ENCODE assay signal across 11 mouse cellular contexts in genomic region chr14:25471035-25471434, GRCm38 (mm10). TPM values are rescaled to one million over a fixed set of nuclear protein-coding genes. Genes with fewer than 3 reads are reported as not detected.
DNase-seq lines count a peak whose midpoint lies in the region; ATAC-seq and TF ChIP-seq lines count a peak whose summit lies in the region.
"Had no signal": no experiment of that assay in that cellular context is flagged by ENCODE, and none has a peak within 500 bp of the region (broad histone marks: within the 10 kb centered on the region; RNA-seq: fewer than 3 reads in every experiment).

No protein-coding gene starts in this region.

- no peak for DNase-seq in heart, postnatal 0 days (ENCODE audit: low spot score)
- no peak for DNase-seq in heart, postnatal 14 days
- DNase-seq in spleen, adult 2 months (ENCODE audit: low read depth in 1 of 2, low spot score in 2 of 2): peak; percentile 53 to 55
- DNase-seq in spleen, adult 18-20 months: no peak
- no peak for DNase-seq in gastrocnemius, adult 18-20 months (ENCODE audit: low spot score)
- no peak for DNase-seq in c-Kit-positive CD71-positive TER-119-positive erythroid progenitor cells, embryonic 14.5 days (ENCODE audit: low spot score)
- DNase-seq: kidney, adult 9 months had no signal

- 81% methylated on average over 2 of the region's 2 CpGs for WGBS in heart, postnatal 0 days
- 26% methylated on average over 2 of the region's 2 CpGs for WGBS in spleen, adult 2 months

- no peak for ATAC-seq in heart, postnatal 0 days (ENCODE audit: insufficient read depth, low read depth)
- peak; percentile 57 to 60 for ATAC-seq in hematopoietic stem cell, adult 5-6 weeks (replicated peaks in 1 of 2; ENCODE audit: insufficient read depth in 1 of 2, low FRiP score in 2 of 2, low TSS enrichment in 1 of 2, low read depth in 1 of 2, poor library complexity in 2 of 2, severe bottlenecking in 2 of 2)
- ATAC-seq in neutrophil, adult 5-6 weeks (ENCODE audit: extremely low read depth, insufficient number of reproducible peaks, low FRiP score, poor library complexity, severe bottlenecking): peak; percentile 59

- H3K4me2 ChIP-seq in heart, postnatal 0 days (ENCODE audit: low read depth, low read length): no peak overlapping the region
- H3K4me2 ChIP-seq: liver, embryonic 15.5 days; neural tube, embryonic 15.5 days had no signal

- TF ChIP-seq EP300 in heart, postnatal 0 days (IDR thresholded peaks at IDR 0.05; ENCODE audit: low read depth): no peak

- H3K4me3 ChIP-seq in heart, postnatal 0 days (ENCODE audit: low read depth, low read length): no peak overlapping the region
- H3K4me3 ChIP-seq in spleen, adult 2 months (ENCODE audit: extremely low read depth, insufficient read depth, insufficient read length): no peak overlapping the region
- H3K4me3 ChIP-seq: liver, embryonic 15.5 days; neural tube, embryonic 15.5 days had no signal

- intact Hi-C loops in heart, postnatal 14 days (cut with DNase I): no loop called here

- no peaks in the 10 kb centered on the region for H3K9me3 ChIP-seq in heart, postnatal 0 days (replicated peaks; ENCODE audit: control insufficient read depth, low read length)
- H3K9me3 ChIP-seq: liver, embryonic 15.5 days; neural tube, embryonic 15.5 days had no signal

- peak overlapping the region; percentile 22; the same call in 1 of the 2 replicates for H3K27ac ChIP-seq in heart, postnatal 0 days (ENCODE audit: low read depth)
- H3K27ac ChIP-seq in spleen, adult 2 months (ENCODE audit: insufficient read depth, low read length): peak overlapping the region; percentile 93
- H3K27ac ChIP-seq: liver, embryonic 15.5 days had no signal

- no peak for TF ChIP-seq CTCF in heart, postnatal 0 days (IDR thresholded peaks at IDR 0.05; ENCODE audit: low read depth)
- TF ChIP-seq CTCF in spleen, adult 2 months (IDR thresholded peaks at IDR 0.05; ENCODE audit: extremely low read depth, insufficient read depth, insufficient read length, insufficient replicate concordance): peak; percentile 25; the same call in 1 of the 2 replicates

- H3K36me3 ChIP-seq in heart, postnatal 0 days (replicated peaks; ENCODE audit: control insufficient read depth, insufficient read depth, low read length): no peaks in the 10 kb centered on the region
- no peaks in the 10 kb centered on the region for H3K36me3 ChIP-seq in spleen, adult 2 months (ENCODE audit: control insufficient read depth, insufficient read depth, low read length)
- H3K36me3 ChIP-seq: liver, embryonic 15.5 days; neural tube, embryonic 15.5 days had no signal

- peaks cover 73% of the 10 kb centered on the region for H3K4me1 ChIP-seq in heart, postnatal 0 days (ENCODE audit: control insufficient read depth, insufficient read depth)
- H3K4me1 ChIP-seq in spleen, adult 2 months (ENCODE audit: control insufficient read depth, insufficient read depth, insufficient read length): peaks cover 76% of the 10 kb centered on the region

- TF ChIP-seq POLR2A in spleen, adult 2 months (IDR thresholded peaks at IDR 0.05; ENCODE audit: low read depth, low read length): no peak

- no peaks in the 10 kb centered on the region for H3K27me3 ChIP-seq in heart, postnatal 0 days (ENCODE audit: control insufficient read depth, insufficient read depth, low read length)
- no peaks in the 10 kb centered on the region for H3K27me3 ChIP-seq in spleen, adult 2 months (ENCODE audit: control insufficient read depth, insufficient read depth, low read length)
- H3K27me3 ChIP-seq: liver, embryonic 15.5 days; neural tube, embryonic 15.5 days had no signal

- no peak overlapping the region for H3K9ac ChIP-seq in heart, postnatal 0 days (replicated peaks; ENCODE audit: low read depth, low read length)
- H3K9ac ChIP-seq: liver, embryonic 15.5 days; neural tube, embryonic 15.5 days had no signal

RNA-seq across cellular contexts. Expression of gene Zmiz1, which starts 12.1 kb away (rescaled TPM):
- 41.0 and 47.8 TPM in 2 replicates for total RNA-seq in heart, postnatal 0 days (2014; rRNA removed; ENCODE audit: low replicate concordance)
- 12.4 and 13.8 TPM in 2 replicates for polyA plus RNA-seq in heart, postnatal 0 days (2015; fragmentation: Nextera tagmentation; extraction: Ambion mirVana)
- total RNA-seq in heart, postnatal 14 days (2021): 10 to 100 TPM; 53.9 to 59.4 TPM
- polyA plus RNA-seq in spleen, adult 2 months (2012; rRNA removed): 48.1 and 48.5 TPM in 2 replicates
- 9.8 and 17.0 TPM in 2 replicates for total RNA-seq in hematopoietic stem cell, adult 5-6 weeks (2017)
- 18.7 and 21.6 TPM in 2 replicates for total RNA-seq in neutrophil, adult 5-6 weeks (2017)
- 10 to 100 TPM; 26.6 to 28.6 TPM for total RNA-seq in gastrocnemius, adult 18-20 months (2021)

Comparison
In these comparisons a context has a peak if more than half of its experiments do, and no peak if none do; other contexts are left out.
1. DNase-seq: peak in spleen, adult 2 months (2 of 2); none in heart, postnatal 0 days (single experiment), heart, postnatal 14 days (0 of 2), spleen, adult 18-20 months (0 of 2), gastrocnemius, adult 18-20 months (single experiment) and c-Kit-positive CD71-positive TER-119-positive erythroid progenitor cells, embryonic 14.5 days (single experiment).